Mouse (Mus musculus): ENCODE measurements at regions not wholly inside any gene's neighbourhood (a gene's known extent, or its start where the extent isn't known, plus 50 kb on each side); places are given as distances from the start of the nearest gene placed in this dataset.

- DNase-seq: peak; percentile 42
- intact Hi-C loops (cut with DNase I; ENCODE audit: low total_unique reads): loop anchor here (5.0 kb wide), 1 partner anchor 1247 kb away; no protein-coding TSS in a partner anchor
Measured at GRCm38 (mm10) chr1:55960291-55960690, 554.6 kb downstream of the Plcl1 start.

- DNase-seq: no peak
- intact Hi-C loops (cut with DNase I; ENCODE audit: low total_unique reads): loop anchor here (5.0 kb wide), 1 partner anchor 1243 kb away; no protein-coding TSS in a partner anchor
Measured at GRCm38 (mm10) chr1:55963867-55964266, 558.1 kb downstream of the Plcl1 start.

GRCm38 (mm10) chr1:55966273-55966672 is 560.6 kb downstream of the Plcl1 start:
- intact Hi-C loops (cut with DNase I; ENCODE audit: low total_unique reads): no loop called here
- DNase-seq: no peak

GRCm38 (mm10) chr1:55967869-55968268 is 562.1 kb downstream of the Plcl1 start:
- no peak for DNase-seq
- intact Hi-C loops (cut with DNase I; ENCODE audit: low total_unique reads): no loop called here

DNA sequence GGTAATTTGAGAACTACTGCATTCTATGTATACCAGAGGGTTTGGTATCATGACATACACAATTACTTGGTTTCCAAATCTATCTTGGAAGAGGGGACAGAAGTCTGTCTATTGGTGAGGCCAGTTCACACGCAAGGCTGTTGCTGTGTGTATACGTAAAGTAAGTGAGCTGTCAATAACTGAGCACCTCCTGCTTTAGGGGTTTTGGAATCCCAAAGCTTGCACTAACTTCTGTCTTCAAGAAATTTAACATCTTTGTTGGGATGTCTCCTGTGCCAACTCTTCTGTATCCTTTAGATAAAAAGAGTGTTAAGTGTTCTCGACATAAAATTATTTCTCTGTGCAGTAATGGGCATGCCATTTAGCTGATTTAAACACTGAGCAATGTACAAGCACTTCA is 572.1 kb downstream of the Plcl1 start:
- intact Hi-C loops (cut with DNase I; ENCODE audit: low total_unique reads): no loop called here
- no peak for DNase-seq

DNA sequence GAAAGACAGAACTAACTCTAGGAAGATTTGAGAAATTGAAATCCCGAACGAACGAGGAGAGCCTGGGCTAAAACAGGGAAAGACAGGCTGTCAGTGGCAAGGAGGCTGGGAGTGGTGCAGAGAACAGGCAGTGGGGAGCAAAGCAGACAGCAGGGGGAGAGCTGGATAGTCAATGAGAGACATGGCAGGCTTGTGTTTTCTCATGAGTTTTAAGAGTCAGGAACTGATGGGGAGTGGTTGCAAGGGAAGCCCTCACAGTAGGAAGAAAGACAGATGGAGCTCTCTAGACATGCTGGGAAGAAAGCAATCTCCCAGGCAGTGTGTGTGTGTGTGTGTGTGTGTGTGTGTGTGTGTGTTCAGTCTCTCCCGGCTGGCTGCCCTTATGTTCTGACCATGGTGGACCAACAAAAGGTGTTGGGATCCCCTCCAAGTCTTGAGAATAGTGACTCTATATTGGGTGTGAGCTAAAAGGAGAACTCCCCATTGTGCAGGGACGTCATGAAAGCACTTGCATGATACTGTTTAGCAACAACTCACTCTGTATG is 577.9 kb downstream of the Plcl1 start:
- intact Hi-C loops (cut with DNase I; ENCODE audit: low total_unique reads): no loop called here
- no peak for DNase-seq

GRCm38 (mm10) chr1:55997074-55997473 is 591.4 kb downstream of the Plcl1 start:
- intact Hi-C loops (cut with DNase I; ENCODE audit: low total_unique reads): no loop called here
- DNase-seq: no peak
